ENCODE assay signal across 30 mouse cellular contexts in genomic region chr3:52446500-52446899, GRCm38 (mm10).
"Had no signal": no experiment of that assay in that cellular context is flagged by ENCODE, and none has a peak within 500 bp of the region (broad histone marks: within the 10 kb centered on the region; RNA-seq: fewer than 3 reads in every experiment).

No protein-coding gene starts in this region.

- H3K4me1 ChIP-seq: liver, embryonic 12.5 days; liver, embryonic 13.5 days; liver, embryonic 15.5 days; lung, embryonic 15.5 days; megakaryocyte, embryonic 14.5 days; midbrain, embryonic 15.5 days had no signal

- DNase-seq: left cerebral cortex, postnatal 4 days; liver; liver, embryonic 13.5 days; liver, postnatal 0 days; lung, adult 18-20 months; lung, adult 2 months; lung, postnatal 10 days; lung, postnatal 14 days; lung, postnatal 36 days; lung, postnatal 4 days; midbrain, embryonic 14.5 days had no signal

- H3K4me3 ChIP-seq: limb, embryonic 10.5 days; limb, embryonic 12.5 days; limb, embryonic 13.5 days; limb, embryonic 15.5 days; liver, embryonic 12.5 days; liver, embryonic 13.5 days; liver, embryonic 15.5 days; lung, embryonic 15.5 days; megakaryocyte, embryonic 14.5 days; midbrain, embryonic 10.5 days; midbrain, embryonic 12.5 days; midbrain, embryonic 13.5 days; midbrain, embryonic 15.5 days; myocyte; neural tube, embryonic 12.5 days had no signal

- H3K36me3 ChIP-seq: limb, embryonic 10.5 days; limb, embryonic 12.5 days; limb, embryonic 13.5 days; limb, embryonic 15.5 days; liver, embryonic 12.5 days; liver, embryonic 13.5 days; liver, embryonic 15.5 days; lung, embryonic 15.5 days; midbrain, embryonic 10.5 days; midbrain, embryonic 12.5 days; midbrain, embryonic 13.5 days; midbrain, embryonic 15.5 days; neural tube, embryonic 12.5 days had no signal

- H3K9ac ChIP-seq: limb, embryonic 12.5 days; limb, embryonic 13.5 days; limb, embryonic 15.5 days; liver, embryonic 12.5 days; liver, embryonic 13.5 days; liver, embryonic 14.5 days; liver, embryonic 15.5 days; liver, postnatal 0 days; lung, embryonic 14.5 days; lung, embryonic 15.5 days; midbrain, embryonic 12.5 days; midbrain, embryonic 13.5 days; midbrain, embryonic 15.5 days; neural tube, embryonic 12.5 days had no signal

- H3K9me3 ChIP-seq: limb, embryonic 10.5 days; limb, embryonic 12.5 days; limb, embryonic 13.5 days; limb, embryonic 15.5 days; liver, embryonic 12.5 days; liver, embryonic 13.5 days; liver, embryonic 15.5 days; lung, embryonic 15.5 days; midbrain, embryonic 10.5 days; midbrain, embryonic 12.5 days; midbrain, embryonic 13.5 days; midbrain, embryonic 15.5 days; neural tube, embryonic 12.5 days had no signal

- H3K4me2 ChIP-seq: limb, embryonic 12.5 days; limb, embryonic 13.5 days; limb, embryonic 15.5 days; liver, embryonic 11.5 days; liver, embryonic 12.5 days; liver, embryonic 13.5 days; liver, embryonic 15.5 days; lung, embryonic 14.5 days; lung, embryonic 15.5 days; midbrain, embryonic 11.5 days; midbrain, embryonic 12.5 days; midbrain, embryonic 13.5 days; midbrain, embryonic 15.5 days; neural tube, embryonic 12.5 days had no signal

- H3K27ac ChIP-seq: limb, embryonic 10.5 days; limb, embryonic 12.5 days; limb, embryonic 13.5 days; limb, embryonic 15.5 days; liver, embryonic 12.5 days; liver, embryonic 13.5 days; liver, embryonic 14.5 days; liver, embryonic 15.5 days; lung, embryonic 15.5 days; macrophage; midbrain, embryonic 10.5 days; midbrain, embryonic 12.5 days; midbrain, embryonic 13.5 days; midbrain, embryonic 15.5 days; neural tube, embryonic 12.5 days had no signal

- H3K27me3 ChIP-seq: limb, embryonic 12.5 days; limb, embryonic 13.5 days; limb, embryonic 15.5 days; liver, embryonic 12.5 days; liver, embryonic 13.5 days; liver, embryonic 15.5 days; lung, embryonic 15.5 days; midbrain, embryonic 12.5 days; midbrain, embryonic 13.5 days; midbrain, embryonic 15.5 days; neural tube, embryonic 12.5 days had no signal
